8 mouse cellular contexts compared by ENCODE assay signal in genomic region chr19:34772775-34773174, GRCm38 (mm10). TPM values are rescaled to one million over a fixed set of nuclear protein-coding genes. Genes with fewer than 3 reads are reported as not detected.
A peak's percentile ranks its signal among the peaks of the same experiment; 100 is the strongest.
DNase-seq lines count a peak whose midpoint lies in the region; TF ChIP-seq lines count a peak whose summit lies in the region.

No protein-coding gene starts in this region.

- peak; percentile 93 for TF ChIP-seq CTCF in left cerebral cortex, adult 2 months (IDR thresholded peaks at IDR 0.05)

- DNase-seq in ovary, postnatal 14 days (ENCODE audit: low spot score) = peak; percentile 53
- DNase-seq in ovary, postnatal 10 days (ENCODE audit: low spot score) = no peak
- peak; percentile 62 for DNase-seq in ZHBTc4 (ENCODE audit: low read depth, low spot score)
- DNase-seq in embryo, embryonic 10 days (ENCODE audit: low spot score) = peak; percentile 78
- peak; percentile 33 for DNase-seq in induced T-regulatory cell, adult 2 months (ENCODE audit: low read depth)
- DNase-seq in left cerebral cortex, adult 2 months (ENCODE audit: extremely low spot score in 1 of 2, low spot score in 2 of 2) = peak; percentile 37 to 58
- peak; percentile 22 for DNase-seq in retina, adult 2 months (ENCODE audit: low read depth, low spot score)
- no peak for DNase-seq in c-Kit-positive CD71-positive TER-119-positive erythroid progenitor cells, embryonic 14.5 days (ENCODE audit: low spot score)

- intact Hi-C loops in left cerebral cortex, adult 2 months (cut with DNase I) = loop anchor here (1.0 to 5.0 kb wide), 3 partner anchors 87 to 440 kb away; no protein-coding TSS in a partner anchor

- no peak overlapping the region for H3K27ac ChIP-seq in left cerebral cortex, adult 2 months

- no peak overlapping the region for H3K4me3 ChIP-seq in left cerebral cortex, adult 2 months

RNA-seq across cellular contexts. Expression of gene Slc16a12, which starts 25.7 kb away (rescaled TPM):
- total RNA-seq in left cerebral cortex, adult 2 months (2021) = 1 to 10 TPM; 1.8 to 3.5 TPM

Comparison
In these comparisons a context has a peak if more than half of its experiments do, and no peak if none do; other contexts are left out.
1. DNase-seq: peak in ovary, postnatal 14 days (single experiment), ZHBTc4 (single experiment), embryo, embryonic 10 days (single experiment), induced T-regulatory cell, adult 2 months (single experiment), left cerebral cortex, adult 2 months (2 of 2) and retina, adult 2 months (single experiment); none in ovary, postnatal 10 days (single experiment) and c-Kit-positive CD71-positive TER-119-positive erythroid progenitor cells, embryonic 14.5 days (single experiment).